Mouse (Mus musculus) liver, embryonic 12.5 days (tissue): ENCODE results near the gene Snx29. TPM values are rescaled to one million over a fixed set of nuclear protein-coding genes. Genes with fewer than 3 reads are reported as not detected.

Experiments
- ATAC-seq: fragments of 200-750 bp; cut with Nextera tagmentation; 2 replicates; pipeline ENCODE4 v1.8.0; 2017; ENCODE audit warnings: moderate number of reproducible peaks, mild to moderate bottlenecking, moderate library complexity
- H3K27ac ChIP-seq: fragments of 300-500 bp; sonication (generic); 2 replicates; pipeline ENCODE4 v1.5.1; 2016; ENCODE audit warnings: mild to moderate bottlenecking
- H3K27me3 ChIP-seq: fragments of 300-500 bp; sonication (generic); replicated peaks from 2 replicates; pipeline ENCODE4 v1.6.1; 2016; ENCODE audit warnings: mild to moderate bottlenecking, moderate library complexity
- H3K36me3 ChIP-seq: fragments of 300-500 bp; sonication (generic); 2 replicates; pipeline ENCODE4 v1.6.1; 2016; ENCODE audit warnings: mild to moderate bottlenecking, moderate library complexity
- H3K4me1 ChIP-seq: fragments of 300-500 bp; sonication (generic); 2 replicates; pipeline ENCODE4 v1.6.1; 2016
- H3K4me2 ChIP-seq: fragments of 300-500 bp; sonication (generic); 2 replicates; pipeline ENCODE4 v1.6.1; 2016; ENCODE audit warnings: mild to moderate bottlenecking, moderate library complexity
- H3K4me3 ChIP-seq: fragments of 300-500 bp; sonication (generic); 2 replicates; pipeline ENCODE4 v1.5.1; 2016; ENCODE audit warnings: mild to moderate bottlenecking, moderate library complexity
- H3K9ac ChIP-seq: fragments of 300-500 bp; sonication (generic); 2 replicates; pipeline ENCODE4 v1.6.1; 2016; ENCODE audit warnings: mild to moderate bottlenecking, moderate library complexity
- H3K9me3 ChIP-seq: fragments of 300-500 bp; sonication (generic); replicated peaks from 2 replicates; pipeline ENCODE4 v1.6.1; 2016; ENCODE audit warnings: mild to moderate bottlenecking, moderate library complexity
- WGBS: fragments of 180-500 bp; shearing (Covaris S2); methylation state at CpG from one replicate; pipeline ENCODE4 v1.1.7; 2016; ENCODE audit not compliant: insufficient replicate concordance; 5-methylcytosine and 5-hydroxymethylcytosine counted together
- polyA plus RNA-seq: library from polyadenylated mRNA; unstranded; fragments of >200 nt; fragmentation: Nextera tagmentation; extraction: Ambion mirVana; gene quantifications from 2 replicates; pipeline ENCODE4 v1.2.1, GENCODE M21; 2016

Snx29 gene
- polyA plus RNA-seq, 1 experiment from 2014 or later, result 4.9 TPM

DNA sequence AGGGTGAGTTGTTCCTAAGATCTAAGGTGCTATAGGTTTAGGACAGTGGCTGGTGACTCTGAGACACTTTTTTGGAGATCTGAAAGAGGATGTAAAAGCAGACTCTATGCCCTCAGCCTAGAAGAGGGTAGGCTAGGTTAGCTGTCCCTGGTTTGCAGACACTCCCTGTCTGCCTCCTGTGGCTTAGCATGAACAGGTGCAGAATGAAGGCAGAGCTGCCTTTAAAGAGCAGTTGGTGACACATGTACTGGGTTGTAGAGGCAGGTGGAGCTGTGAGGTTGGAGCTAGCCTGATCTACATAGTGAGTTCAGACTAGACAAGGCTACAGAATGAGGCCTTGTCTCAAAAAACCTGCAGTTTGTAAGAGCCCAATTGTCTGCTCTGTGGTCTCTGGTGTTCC lies 427.9 kb downstream of the Snx29 start:
- no peak overlapping the region for H3K4me2 ChIP-seq
- no peaks in the 10 kb centered on the region for H3K4me1 ChIP-seq
- H3K4me3 ChIP-seq, result no peak overlapping the region
- no peak overlapping the region for H3K27ac ChIP-seq
- H3K9ac ChIP-seq, result no peak overlapping the region
- no peaks in the 10 kb centered on the region for H3K36me3 ChIP-seq
- no peak for ATAC-seq
- H3K9me3 ChIP-seq, result no peaks in the 10 kb centered on the region
- no peaks in the 10 kb centered on the region for H3K27me3 ChIP-seq

DNA sequence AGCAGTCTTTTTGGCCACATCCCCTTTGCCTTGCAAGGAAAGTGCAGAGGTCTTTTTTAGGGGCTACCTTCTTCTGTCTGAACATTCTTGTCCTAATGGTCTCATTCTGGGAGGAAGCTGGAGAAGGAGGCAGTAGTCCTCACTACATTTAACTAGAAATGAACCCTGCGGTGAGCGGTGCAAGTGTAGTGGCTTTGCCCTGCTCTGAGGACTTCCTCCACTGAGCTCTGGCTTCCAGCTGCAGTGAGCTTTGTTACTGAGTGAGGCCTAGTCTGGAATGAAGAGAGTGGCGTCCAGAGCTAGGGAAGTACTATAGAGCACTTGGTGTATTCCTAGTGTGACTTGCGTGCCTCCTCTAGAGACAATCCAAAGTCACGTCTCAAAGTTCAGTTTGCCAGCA lies 429.8 kb downstream of the Snx29 start:
- no peak for ATAC-seq

DNA sequence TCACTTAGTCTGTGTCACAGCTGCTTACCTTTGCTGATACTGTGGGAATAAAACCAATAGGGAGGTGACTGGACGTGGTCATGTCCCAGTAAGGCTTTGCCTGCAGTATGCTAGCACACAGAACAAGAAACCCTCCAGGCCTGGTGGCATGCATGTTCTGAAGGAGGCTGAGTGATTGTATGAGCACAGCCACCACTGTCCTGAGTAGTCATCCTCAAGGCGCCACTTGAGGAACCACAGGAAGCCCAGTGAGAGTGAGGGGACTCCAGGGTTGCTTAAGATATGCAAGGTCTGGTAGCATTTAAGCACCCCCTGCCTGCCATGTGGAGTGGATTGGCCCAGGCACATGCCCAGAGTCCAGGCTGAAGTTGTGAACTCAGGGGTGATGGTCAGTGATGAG lies 430.8 kb downstream of the Snx29 start:
- ATAC-seq, result no peak
- Histone ChIP-seq H3K27me3 (no peaks in the 10 kb centered on the region), H3K4me3 (no peak overlapping the region), H3K36me3 (no peaks in the 10 kb centered on the region), H3K27ac (no peak overlapping the region), H3K4me1 (no peaks in the 10 kb centered on the region), H3K9ac (no peak overlapping the region), H3K4me2 (no peak overlapping the region), H3K9me3 (no peaks in the 10 kb centered on the region)
- 53% methylated on average over 2 of the region's 2 CpGs for WGBS

More for the DNA sequence above, 429.8 kb downstream of the Snx29 start:
- H3K4me3 ChIP-seq, result no peak overlapping the region
- H3K9ac ChIP-seq, result no peak overlapping the region
- H3K27ac ChIP-seq, result no peak overlapping the region
- no peaks in the 10 kb centered on the region for H3K4me1 ChIP-seq
- WGBS, result 66% methylated on average over 5 of the region's 5 CpGs
- H3K4me2 ChIP-seq, result no peak overlapping the region
- no peaks in the 10 kb centered on the region for H3K36me3 ChIP-seq
- H3K9me3 ChIP-seq, result no peaks in the 10 kb centered on the region
- H3K27me3 ChIP-seq, result no peaks in the 10 kb centered on the region

DNA sequence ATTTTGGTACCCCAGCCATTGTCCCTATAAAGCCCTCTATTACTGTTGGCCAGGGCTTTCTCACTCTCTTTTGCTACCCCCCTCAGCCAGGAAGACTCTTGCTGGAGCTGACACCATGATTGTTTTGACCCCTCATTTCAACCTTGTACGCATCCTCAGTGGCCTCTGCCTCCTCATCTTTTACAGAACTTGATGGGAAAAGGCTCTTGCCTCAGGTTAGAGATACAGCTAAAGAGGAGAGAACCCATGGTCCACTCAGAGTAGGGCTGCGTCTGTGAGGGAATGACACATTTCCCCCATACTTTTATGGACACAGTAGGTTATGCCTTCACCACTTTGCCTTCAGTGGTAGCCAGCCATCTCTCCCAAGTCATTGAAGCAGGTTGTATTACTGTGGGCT lies 431.4 kb downstream of the Snx29 start:
- Histone ChIP-seq H3K9ac (no peak overlapping the region), H3K4me1 (no peaks in the 10 kb centered on the region), H3K27ac (no peak overlapping the region), H3K4me3 (no peak overlapping the region), H3K27me3 (no peaks in the 10 kb centered on the region), H3K36me3 (no peaks in the 10 kb centered on the region), H3K9me3 (no peaks in the 10 kb centered on the region), H3K4me2 (no peak overlapping the region)
- ATAC-seq, result no peak
- 70% methylated on average over 2 of the region's 2 CpGs for WGBS

DNA sequence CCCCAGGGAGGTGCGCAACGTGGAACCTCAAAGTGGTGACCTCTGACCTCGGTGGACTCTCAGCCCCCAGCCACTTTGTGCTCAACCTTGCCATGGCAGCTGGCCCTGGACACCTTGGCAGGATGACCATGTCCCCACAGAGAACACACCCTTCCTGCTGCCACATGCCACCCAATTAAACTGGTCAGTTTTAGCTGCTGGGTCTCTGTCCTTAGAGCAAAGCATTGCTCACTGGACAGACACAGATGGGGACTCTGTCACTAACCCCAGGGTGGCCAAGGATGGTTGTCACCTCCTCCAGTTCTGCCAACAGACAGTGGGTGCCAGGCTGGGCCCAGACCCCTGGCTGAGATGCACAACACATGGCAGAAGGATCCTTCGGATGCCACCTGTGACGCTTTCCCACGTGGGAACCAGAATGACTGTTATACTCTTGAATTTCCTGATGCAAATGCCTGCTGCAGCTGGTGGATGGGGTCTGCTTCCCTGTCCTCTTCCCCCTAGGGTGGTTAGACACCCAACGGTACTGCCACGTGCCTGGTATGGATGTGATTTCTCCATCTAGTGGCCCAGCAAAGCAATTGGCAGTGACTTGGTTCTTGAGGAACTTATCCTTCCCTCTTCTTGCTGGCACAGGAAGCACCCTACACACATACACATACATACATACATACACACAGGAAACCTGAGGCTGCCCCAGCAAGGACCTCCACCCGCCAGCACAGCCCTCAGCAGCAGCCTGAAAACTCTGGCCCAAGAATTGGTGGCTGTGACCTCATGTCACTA lies 432.8 kb downstream of the Snx29 start:
- no peaks in the 10 kb centered on the region for H3K36me3 ChIP-seq
- no peaks in the 10 kb centered on the region for H3K9me3 ChIP-seq
- H3K4me1 ChIP-seq, result no peaks in the 10 kb centered on the region
- no peaks in the 10 kb centered on the region for H3K27me3 ChIP-seq
- 0 out of 2 replicates have a peak, but pooled peaks have one; percentile 30 for ATAC-seq
- H3K4me3 ChIP-seq, result no peak overlapping the region
- no peak overlapping the region for H3K27ac ChIP-seq
- no peak overlapping the region for H3K9ac ChIP-seq
- 68% methylated on average over 9 of the region's 9 CpGs for WGBS
- H3K4me2 ChIP-seq, result no peak overlapping the region

DNA sequence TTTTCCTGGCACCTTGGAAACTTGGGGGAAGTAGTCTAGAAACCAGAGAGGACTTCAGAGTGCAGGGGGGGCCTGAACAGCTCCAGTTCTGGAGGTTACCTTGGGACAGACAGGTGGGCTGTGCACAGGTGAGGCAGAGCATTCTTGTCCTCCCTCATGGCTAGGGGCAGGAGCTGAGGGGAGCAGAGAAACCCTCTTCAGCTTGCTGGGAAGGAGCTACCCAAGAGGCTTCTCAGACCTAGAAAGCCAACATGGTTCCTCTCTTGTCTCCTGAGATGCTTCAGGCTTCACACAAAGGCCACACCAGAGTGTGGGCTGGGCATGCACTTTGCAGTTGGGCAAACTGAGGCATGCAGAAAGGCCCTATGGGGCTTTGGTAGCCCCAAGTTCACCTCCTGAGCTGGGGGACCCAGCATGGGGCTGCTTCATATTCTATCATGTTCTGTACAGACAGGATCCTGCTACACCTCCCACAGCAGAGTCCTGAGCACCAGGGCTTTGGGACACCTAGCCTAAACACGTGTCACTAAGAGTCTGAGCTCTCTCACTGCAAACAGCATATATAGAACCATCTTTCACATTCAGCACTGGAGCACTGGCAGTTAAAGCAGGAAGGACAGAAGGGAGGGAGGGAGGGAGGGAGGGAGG lies 434.0 kb downstream of the Snx29 start:
- H3K4me2 ChIP-seq, result no peak overlapping the region
- no peak for ATAC-seq
- H3K4me3 ChIP-seq, result no peak overlapping the region
- H3K27me3 ChIP-seq, result no peaks in the 10 kb centered on the region
- H3K36me3 ChIP-seq, result no peaks in the 10 kb centered on the region
- no peaks in the 10 kb centered on the region for H3K4me1 ChIP-seq
- H3K9ac ChIP-seq, result no peak overlapping the region
- no peaks in the 10 kb centered on the region for H3K9me3 ChIP-seq
- 63% methylated on average over 1 of the region's 1 CpGs for WGBS
- no peak overlapping the region for H3K27ac ChIP-seq

DNA sequence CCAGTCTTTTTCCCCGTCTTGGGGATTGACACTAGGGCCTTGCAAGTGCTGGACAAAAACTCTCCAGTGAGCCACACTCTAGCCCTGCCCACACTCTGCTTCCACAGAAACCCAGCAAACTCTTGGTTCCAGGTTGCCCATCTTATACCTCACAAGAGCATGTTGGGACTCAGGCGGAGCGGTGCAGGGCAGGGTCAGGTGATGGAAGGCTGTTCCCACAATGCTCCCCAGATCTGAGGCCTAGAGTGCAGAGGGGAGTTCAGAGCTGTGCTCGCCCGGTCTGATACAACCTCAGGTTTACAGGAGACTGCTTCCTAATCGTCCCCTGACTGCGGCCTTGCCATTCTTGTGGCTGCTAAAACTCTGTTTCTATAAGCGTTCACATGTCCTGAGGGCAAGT lies 434.8 kb downstream of the Snx29 start:
- no peaks in the 10 kb centered on the region for H3K27me3 ChIP-seq
- no peaks in the 10 kb centered on the region for H3K4me1 ChIP-seq
- no peak overlapping the region for H3K4me2 ChIP-seq
- H3K9ac ChIP-seq, result no peak overlapping the region
- H3K9me3 ChIP-seq, result no peaks in the 10 kb centered on the region
- WGBS, result 75% methylated on average over 8 of the region's 8 CpGs
- no peak overlapping the region for H3K27ac ChIP-seq
- H3K4me3 ChIP-seq, result no peak overlapping the region
- ATAC-seq, result no peak
- H3K36me3 ChIP-seq, result no peaks in the 10 kb centered on the region

DNA sequence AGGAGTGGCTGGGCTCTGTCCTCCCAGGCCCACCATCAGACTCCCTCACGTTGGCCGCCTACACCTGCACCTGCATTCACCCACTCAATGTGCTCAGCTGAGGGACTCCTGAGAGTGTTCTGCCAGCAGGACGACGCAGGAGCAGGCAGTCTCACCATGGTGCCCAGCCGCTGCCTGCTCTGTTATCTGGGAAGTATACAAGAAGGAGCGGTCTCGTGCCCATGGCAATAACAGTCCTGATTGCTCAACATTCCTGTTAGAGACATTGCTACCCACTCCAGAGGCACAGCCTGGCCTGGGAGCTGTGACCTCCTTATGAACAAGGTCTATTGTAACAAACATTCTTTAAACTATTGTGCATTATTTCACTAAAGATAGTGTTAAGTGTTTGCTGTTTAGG lies 435.2 kb downstream of the Snx29 start:
- Histone ChIP-seq H3K9me3 (no peaks in the 10 kb centered on the region), H3K4me2 (no peak overlapping the region), H3K27me3 (no peaks in the 10 kb centered on the region), H3K36me3 (no peaks in the 10 kb centered on the region), H3K9ac (no peak overlapping the region), H3K27ac (no peak overlapping the region), H3K4me3 (no peak overlapping the region), H3K4me1 (no peaks in the 10 kb centered on the region)
- ATAC-seq, result no peak
- WGBS, result 77% methylated on average over 7 of the region's 7 CpGs

DNA sequence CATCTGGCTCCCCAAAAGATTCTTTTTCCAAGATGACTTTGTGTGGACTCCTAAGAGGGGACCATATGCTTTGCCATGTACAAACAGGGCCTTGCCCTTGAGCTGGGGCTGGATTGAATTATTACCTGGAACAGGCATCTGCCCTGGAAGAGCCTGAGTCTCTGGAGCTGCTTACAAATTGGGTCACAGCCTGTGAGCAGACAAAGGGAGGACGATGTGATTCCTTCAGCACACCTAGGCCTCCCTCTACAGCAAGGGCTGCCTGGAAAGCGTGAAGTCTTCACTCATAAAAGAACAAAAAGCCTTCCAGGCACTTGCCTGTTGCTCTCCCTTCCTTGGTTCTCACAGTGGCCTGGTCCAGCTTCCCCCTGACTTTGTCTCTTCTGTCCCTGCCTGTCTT lies 449.6 kb downstream of the Snx29 start:
- H3K27ac ChIP-seq, result no peak overlapping the region
- no peaks in the 10 kb centered on the region for H3K36me3 ChIP-seq
- peaks cover 16% of the 10 kb centered on the region for H3K9me3 ChIP-seq
- H3K4me2 ChIP-seq, result no peak overlapping the region
- H3K27me3 ChIP-seq, result no peaks in the 10 kb centered on the region
- 52% methylated on average over 2 of the region's 2 CpGs for WGBS
- H3K4me3 ChIP-seq, result no peak overlapping the region
- H3K9ac ChIP-seq, result no peak overlapping the region
- H3K4me1 ChIP-seq, result no peaks in the 10 kb centered on the region
- no peak for ATAC-seq

DNA sequence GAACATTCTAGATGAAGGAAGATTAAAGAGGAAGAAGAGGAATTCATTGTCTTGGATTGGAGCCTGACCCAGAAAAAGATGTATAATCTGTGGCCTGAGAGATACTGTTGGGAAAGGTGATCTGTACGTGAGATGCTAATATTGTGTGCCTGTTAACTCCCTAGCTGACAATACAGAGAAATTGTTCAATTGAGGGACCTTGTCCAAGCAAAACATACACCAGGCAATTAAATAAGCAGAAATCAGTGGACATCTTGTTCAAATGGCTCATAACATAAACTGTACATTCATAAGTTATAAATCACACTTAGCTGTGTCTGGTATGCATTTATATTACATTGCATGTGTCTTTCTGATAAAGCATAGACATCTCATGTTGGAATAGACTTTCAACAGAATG lies 451.6 kb downstream of the Snx29 start:
- 78% methylated on average over 1 of the region's 1 CpGs for WGBS
- no peak for ATAC-seq
- Histone ChIP-seq H3K27me3 (no peaks in the 10 kb centered on the region), H3K9me3 (peaks cover 14% of the 10 kb centered on the region), H3K27ac (no peak overlapping the region), H3K4me1 (no peaks in the 10 kb centered on the region), H3K4me2 (no peak overlapping the region), H3K36me3 (no peaks in the 10 kb centered on the region), H3K9ac (no peak overlapping the region), H3K4me3 (no peak overlapping the region)

DNA sequence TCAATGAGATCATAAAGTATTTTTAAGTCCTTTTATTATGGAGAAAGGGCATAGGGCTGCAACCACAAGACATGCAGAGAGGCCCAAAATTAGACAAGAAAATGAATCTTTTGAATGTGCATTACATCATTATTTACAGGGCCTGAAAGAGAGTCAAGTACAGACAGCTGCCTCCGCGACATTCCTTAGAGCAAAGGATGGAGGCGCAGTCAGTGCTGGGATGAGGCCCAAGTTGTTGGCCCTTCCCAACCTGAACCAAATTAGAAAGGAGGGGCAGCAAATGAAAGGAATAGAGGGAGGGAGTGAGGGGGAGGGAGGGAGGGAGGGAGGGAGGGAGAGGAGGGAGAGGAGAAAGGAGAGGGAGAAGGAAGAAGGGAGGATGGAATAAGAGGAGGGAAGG lies 453.8 kb downstream of the Snx29 start:
- Histone ChIP-seq H3K4me1 (peaks cover 3% of the 10 kb centered on the region), H3K27ac (no peak overlapping the region), H3K27me3 (no peaks in the 10 kb centered on the region), H3K9me3 (no peaks in the 10 kb centered on the region), H3K4me3 (no peak overlapping the region), H3K9ac (no peak overlapping the region), H3K4me2 (no peak overlapping the region), H3K36me3 (no peaks in the 10 kb centered on the region)
- ATAC-seq, result no peak
- 78% methylated on average over 3 of the region's 3 CpGs for WGBS

DNA sequence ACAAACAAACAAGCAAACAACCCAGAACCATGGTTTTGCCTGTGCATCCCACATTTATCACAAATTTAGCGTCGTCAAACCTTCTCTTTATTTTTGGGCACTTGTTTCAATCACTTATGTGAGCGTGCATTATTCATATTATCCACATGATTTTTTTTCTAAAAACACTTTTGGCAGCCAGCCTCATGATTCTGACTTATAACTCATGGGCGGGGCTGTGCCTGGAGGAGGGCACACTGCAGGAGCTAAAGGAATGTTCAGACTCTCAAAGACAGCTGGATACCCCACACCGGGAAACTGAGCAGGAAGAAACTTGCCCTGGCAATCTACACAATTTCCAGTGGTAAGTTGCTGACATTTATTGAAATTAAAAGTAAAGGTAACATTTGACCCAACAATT lies 455.5 kb downstream of the Snx29 start:
- ATAC-seq, result no peak
- Histone ChIP-seq H3K9me3 (no peaks in the 10 kb centered on the region), H3K9ac (no peak overlapping the region), H3K4me1 (peaks cover 19% of the 10 kb centered on the region), H3K36me3 (no peaks in the 10 kb centered on the region), H3K4me2 (no peak overlapping the region), H3K4me3 (no peak overlapping the region), H3K27me3 (no peaks in the 10 kb centered on the region), H3K27ac (no peak overlapping the region)
- 63% methylated on average over 5 of the region's 5 CpGs for WGBS
